Mouse (Mus musculus): ENCODE measurements at regions not wholly inside any gene's neighbourhood (a gene's known extent, or its start where the extent isn't known, plus 50 kb on each side); places are given as distances from the start of the nearest gene placed in this dataset.

GRCm38 (mm10) chr3:63036691-63037090, 204.6 kb upstream of the Mme start:
- no peak for DNase-seq

- DNase-seq, result no peak
Measured at GRCm38 (mm10) chr3:63070786-63071185, 170.6 kb upstream of the Mme start.

- DNase-seq, result no peak
Measured at GRCm38 (mm10) chr3:63073051-63073450, 168.3 kb upstream of the Mme start.

- no peak for DNase-seq
Measured at GRCm38 (mm10) chr3:63078181-63078580, 163.2 kb upstream of the Mme start.

- DNase-seq, result no peak
Measured at GRCm38 (mm10) chr3:63082161-63082560, 159.2 kb upstream of the Mme start.

- no peak for DNase-seq
Measured at GRCm38 (mm10) chr3:63085426-63085825, 155.9 kb upstream of the Mme start.

- DNase-seq, result peak; percentile 46
Measured at GRCm38 (mm10) chr3:63092901-63093300, 148.4 kb upstream of the Mme start.

GRCm38 (mm10) chr3:63115216-63115615, 126.1 kb upstream of the Mme start:
- no peak for DNase-seq

GRCm38 (mm10) chr3:63131883-63132282, 109.5 kb upstream of the Mme start:
- no peak for DNase-seq

- no peak for DNase-seq
Measured at GRCm38 (mm10) chr3:63137391-63138147, 103.8 kb upstream of the Mme start.

- DNase-seq, result no peak
Measured at GRCm38 (mm10) chr3:63146237-63146636, 95.1 kb upstream of the Mme start.

- DNase-seq, result no peak
Measured at GRCm38 (mm10) chr3:63182411-63183166, 58.7 kb upstream of the Mme start.

- DNase-seq, result no peak
Measured at GRCm38 (mm10) chr3:63187836-63188440, 53.4 kb upstream of the Mme start.
